Mouse (Mus musculus) intestine, embryonic 14.5 days (tissue): ENCODE measurements around the gene Tbcel. TPM values are rescaled to one million over a fixed set of nuclear protein-coding genes. Genes with fewer than 3 reads are reported as not detected.

Experiments used
- ATAC-seq: fragments of 200-750 bp; cut with Nextera tagmentation; replicated peaks from 2 replicates; pipeline ENCODE4 v1.8.0; 2017; ENCODE audit warnings: low read depth, moderate number of reproducible peaks, moderate TSS enrichment, moderate library complexity; ENCODE audit not compliant: low FRiP score, low TSS enrichment
- DNase-seq: peaks from one replicate; pipeline ENCODE4 v3.0.0-alpha.2; 2018; ENCODE audit warnings: low spot score
- H3K27ac ChIP-seq: fragments of 300-500 bp; sonication (generic); 2 replicates; pipeline ENCODE4 v1.5.1; 2014; ENCODE audit warnings: low read depth, mild to moderate bottlenecking, control low read depth
- H3K27me3 ChIP-seq: fragments of 300-500 bp; sonication (generic); replicated peaks from 2 replicates; pipeline ENCODE4 v1.6.1; 2014; ENCODE audit warnings: low read length, control low read depth; ENCODE audit not compliant: control insufficient read depth, insufficient read depth
- H3K36me3 ChIP-seq: fragments of 300-500 bp; sonication (generic); 2 replicates; pipeline ENCODE4 v1.6.1; 2014; ENCODE audit warnings: low read length, control low read depth; ENCODE audit not compliant: control insufficient read depth, insufficient read depth
- H3K4me1 ChIP-seq: fragments of 300-500 bp; sonication (generic); replicated peaks from 2 replicates; pipeline ENCODE4 v1.6.1; 2014; ENCODE audit warnings: low read length, control low read depth, mixed read lengths; ENCODE audit not compliant: control insufficient read depth, insufficient read depth
- H3K4me2 ChIP-seq: fragments of 300-500 bp; sonication (generic); 2 replicates; pipeline ENCODE4 v1.6.1; 2014; ENCODE audit warnings: low read length
- H3K4me3 ChIP-seq: fragments of 300-500 bp; sonication (generic); 2 replicates; pipeline ENCODE4 v1.5.1; 2014; ENCODE audit warnings: low read depth, low read length, control low read depth, mixed read lengths
- H3K9ac ChIP-seq: fragments of 300-500 bp; sonication (generic); 2 replicates; pipeline ENCODE4 v1.6.1; 2014; ENCODE audit warnings: mild to moderate bottlenecking, low read length
- H3K9me3 ChIP-seq: fragments of 300-500 bp; sonication (generic); 2 replicates; pipeline ENCODE4 v1.6.1; 2016; ENCODE audit warnings: low read length, control low read depth; ENCODE audit not compliant: control insufficient read depth
- WGBS: fragments of 180-500 bp; shearing (Covaris S2); extraction: QIAGEN DNeasy Blood & Tissue Kit; methylation state at CpG from one replicate; pipeline ENCODE4 v1.1.7; 2014; 5-methylcytosine and 5-hydroxymethylcytosine counted together
- polyA plus RNA-seq: library from polyadenylated mRNA; unstranded; fragments of >200 nt; fragmentation: Nextera tagmentation; extraction: Ambion mirVana; gene quantifications from 2 replicates; pipeline ENCODE4 v1.2.1, GENCODE M21; 2014

Tbcel gene
- polyA plus RNA-seq, 1 experiment from 2014 or later = 5.9 TPM

DNA sequence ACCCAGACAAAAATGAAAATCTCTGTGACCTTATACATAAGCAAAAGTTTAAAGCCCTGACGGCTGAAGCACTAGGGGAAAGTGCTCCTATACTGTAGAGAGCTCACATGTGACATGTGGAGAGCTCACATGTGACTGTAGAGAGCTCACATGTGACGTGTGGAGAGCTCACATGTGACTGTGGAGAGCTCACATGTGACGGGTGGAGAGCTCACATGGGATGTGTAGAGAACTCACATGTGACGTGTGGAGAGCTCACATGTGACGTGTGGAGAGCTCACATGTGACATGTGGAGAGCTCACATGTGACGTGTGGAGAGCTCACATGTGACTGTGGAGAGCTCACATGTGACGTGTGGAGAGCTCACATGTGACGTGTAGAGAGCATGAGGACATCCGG lies 43.4 kb downstream of the Tbcel start:
- H3K4me3 ChIP-seq = no peak overlapping the region
- DNase-seq = no peak
- WGBS = 93% methylated on average over 9 of the region's 9 CpGs
- 0 out of 2 replicates have a peak, but pooled peaks cover under 1% of the 10 kb centered on the region for H3K36me3 ChIP-seq
- H3K27ac ChIP-seq = no peak overlapping the region
- no peak overlapping the region for H3K4me2 ChIP-seq
- no peaks in the 10 kb centered on the region for H3K27me3 ChIP-seq
- no peaks in the 10 kb centered on the region for H3K9me3 ChIP-seq
- peaks cover 5% of the 10 kb centered on the region; the same call in 1 of the 2 replicates for H3K4me1 ChIP-seq
- ATAC-seq = no peak
- H3K9ac ChIP-seq = no peak overlapping the region

DNA sequence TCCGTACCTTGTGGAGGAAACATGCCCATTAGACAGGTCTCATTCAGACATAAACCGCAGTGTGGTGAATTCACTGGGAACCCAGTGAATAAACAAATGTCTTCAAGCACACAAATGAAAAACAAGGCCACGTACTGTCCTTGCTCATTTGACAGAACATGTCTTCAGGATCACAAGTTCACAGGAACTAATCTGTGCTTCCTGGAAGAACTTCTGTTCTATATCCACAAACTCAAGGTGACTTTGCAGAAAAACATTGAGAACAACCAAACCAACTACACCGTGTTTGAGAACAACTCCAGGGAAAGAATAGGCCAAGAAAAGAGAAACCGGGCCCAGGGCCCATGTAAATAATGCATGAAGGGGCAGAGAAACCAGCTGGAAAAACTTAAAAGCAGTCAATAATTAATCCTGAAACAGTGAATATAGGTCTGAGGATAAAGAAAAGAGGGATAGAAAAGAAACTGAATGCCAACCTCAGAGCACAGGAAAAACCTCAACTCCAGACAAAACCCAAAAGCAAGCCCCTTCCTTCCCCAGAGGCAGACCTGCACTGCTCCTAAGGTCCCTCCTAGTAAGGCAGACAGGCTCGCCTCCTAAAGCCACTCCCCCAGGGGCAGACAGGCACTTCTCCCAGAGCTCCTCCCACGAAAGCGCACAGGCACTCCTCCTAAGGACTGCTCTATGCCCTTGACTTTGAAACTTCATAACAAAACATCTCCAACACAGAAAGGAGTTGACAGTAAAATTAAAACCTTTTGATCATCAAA lies 44.2 kb downstream of the Tbcel start:
- Histone ChIP-seq H3K36me3 (no peaks in the 10 kb centered on the region), H3K9me3 (no peaks in the 10 kb centered on the region), H3K27me3 (no peaks in the 10 kb centered on the region), H3K4me3 (no peak overlapping the region), H3K9ac (no peak overlapping the region), H3K4me2 (no peak overlapping the region), H3K4me1 (peaks cover 12% of the 10 kb centered on the region; the same call in 1 of the 2 replicates), H3K27ac (no peak overlapping the region)
- 42% methylated on average over 8 of the region's 8 CpGs for WGBS
- 0 out of 2 replicates have a peak, but pooled peaks have one; percentile 72 for ATAC-seq
- DNase-seq = peak; percentile 65

DNA sequence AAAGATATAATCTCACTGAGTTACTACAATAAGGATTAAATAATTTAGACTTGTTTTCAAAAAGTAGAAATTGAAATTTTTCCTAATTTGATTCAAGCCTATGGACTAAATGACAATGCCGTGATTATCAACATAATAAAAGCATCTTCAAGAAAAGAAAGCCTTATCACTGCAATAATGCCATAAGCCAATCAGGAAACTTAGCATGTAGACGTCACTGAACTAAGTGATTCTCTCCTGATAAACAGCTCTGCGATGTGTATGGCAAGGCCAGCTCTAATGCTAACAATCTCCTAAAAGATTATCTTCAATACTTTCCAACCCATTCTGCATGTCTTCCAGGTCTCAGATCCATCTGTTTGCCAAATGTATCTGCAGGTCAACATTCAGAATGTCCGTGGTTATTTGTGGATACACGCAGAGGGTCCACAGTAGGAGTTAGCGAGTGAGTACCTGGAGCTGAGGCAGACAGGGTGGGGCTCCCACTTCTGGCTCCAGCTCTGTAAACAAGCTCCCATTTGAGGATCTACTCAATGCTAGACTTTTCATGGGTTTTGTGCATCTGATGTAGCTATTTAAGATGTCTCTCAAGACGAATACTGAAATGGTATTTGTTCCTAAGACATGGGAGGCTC lies 44.9 kb downstream of the Tbcel start:
- peaks cover 12% of the 10 kb centered on the region; the same call in 1 of the 2 replicates for H3K4me1 ChIP-seq
- H3K4me2 ChIP-seq = no peak overlapping the region
- H3K4me3 ChIP-seq = no peak overlapping the region
- ATAC-seq (no peak), DNase-seq (no peak)
- no peak overlapping the region for H3K9ac ChIP-seq
- 75% methylated on average over 7 of the region's 7 CpGs for WGBS
- no peaks in the 10 kb centered on the region for H3K27me3 ChIP-seq
- no peaks in the 10 kb centered on the region for H3K36me3 ChIP-seq
- H3K27ac ChIP-seq = no peak overlapping the region
- no peaks in the 10 kb centered on the region for H3K9me3 ChIP-seq

DNA sequence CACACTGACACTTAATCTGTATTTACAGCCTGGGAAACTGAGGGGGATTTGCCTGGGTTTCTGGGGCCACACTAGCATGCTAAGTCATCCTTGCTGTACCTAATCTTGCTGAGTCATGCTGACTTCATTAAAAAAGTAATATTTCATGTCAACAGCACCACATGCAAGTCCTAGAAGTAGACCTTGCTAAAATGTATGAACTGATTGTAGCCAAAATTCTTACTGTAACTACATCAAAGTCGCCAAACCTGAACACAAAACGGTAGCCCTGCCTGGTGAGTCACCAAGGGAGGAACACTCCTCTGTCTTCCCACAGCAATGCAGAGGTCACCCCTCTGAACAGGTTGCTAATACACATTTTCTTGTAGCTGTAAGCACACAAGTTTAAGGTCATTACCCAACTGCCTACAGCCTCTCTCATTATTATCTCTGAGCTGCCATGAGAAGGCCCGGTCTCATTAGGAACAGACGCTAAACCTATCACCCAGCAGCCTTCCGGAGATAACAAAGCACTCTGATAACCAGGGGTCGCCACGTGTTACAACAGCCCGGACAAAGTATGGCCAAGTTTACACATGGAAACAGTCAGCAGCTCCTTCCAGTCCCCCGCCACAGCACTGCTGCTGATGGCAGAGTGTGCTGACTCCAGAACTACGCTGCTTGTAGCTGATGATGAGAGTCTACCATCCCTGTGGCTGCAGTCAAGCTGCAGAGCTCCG lies 46.1 kb downstream of the Tbcel start:
- peaks cover 12% of the 10 kb centered on the region; the same call in 1 of the 2 replicates for H3K4me1 ChIP-seq
- ATAC-seq (no peak), DNase-seq (peak; percentile 56)
- H3K4me3 ChIP-seq = no peak overlapping the region
- H3K9me3 ChIP-seq = no peaks in the 10 kb centered on the region
- WGBS = 48% methylated on average over 11 of the region's 11 CpGs
- H3K4me2 ChIP-seq = no peak overlapping the region
- H3K27me3 ChIP-seq = no peaks in the 10 kb centered on the region
- no peaks in the 10 kb centered on the region for H3K36me3 ChIP-seq
- no peak overlapping the region for H3K9ac ChIP-seq
- H3K27ac ChIP-seq = no peak overlapping the region

DNA sequence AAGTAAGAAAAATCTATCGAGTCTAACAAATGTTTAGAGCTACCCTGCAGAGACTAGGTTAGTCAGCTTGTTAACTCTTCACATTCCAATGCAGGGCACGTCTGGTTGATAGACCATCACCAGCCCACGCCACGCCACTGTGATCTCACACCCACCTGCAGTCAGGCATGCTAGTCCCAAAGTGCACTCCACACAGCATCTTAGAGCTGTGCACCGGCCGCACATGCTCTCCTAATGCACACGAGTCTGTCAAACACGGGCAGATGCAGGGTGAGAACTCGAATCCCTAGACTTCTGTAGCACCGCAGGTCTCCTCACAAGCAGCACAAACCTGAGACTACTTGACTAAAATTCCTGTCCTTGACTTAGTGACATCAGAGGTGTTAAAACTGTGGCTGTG lies 47.3 kb downstream of the Tbcel start:
- Histone ChIP-seq H3K36me3 (no peaks in the 10 kb centered on the region), H3K27me3 (no peaks in the 10 kb centered on the region), H3K9ac (no peak overlapping the region), H3K4me2 (no peak overlapping the region), H3K9me3 (no peaks in the 10 kb centered on the region), H3K27ac (no peak overlapping the region), H3K4me3 (no peak overlapping the region), H3K4me1 (peaks cover 12% of the 10 kb centered on the region; the same call in 1 of the 2 replicates)
- DNase-seq (no peak), ATAC-seq (no peak)
- 85% methylated on average over 10 of the region's 10 CpGs for WGBS

DNA sequence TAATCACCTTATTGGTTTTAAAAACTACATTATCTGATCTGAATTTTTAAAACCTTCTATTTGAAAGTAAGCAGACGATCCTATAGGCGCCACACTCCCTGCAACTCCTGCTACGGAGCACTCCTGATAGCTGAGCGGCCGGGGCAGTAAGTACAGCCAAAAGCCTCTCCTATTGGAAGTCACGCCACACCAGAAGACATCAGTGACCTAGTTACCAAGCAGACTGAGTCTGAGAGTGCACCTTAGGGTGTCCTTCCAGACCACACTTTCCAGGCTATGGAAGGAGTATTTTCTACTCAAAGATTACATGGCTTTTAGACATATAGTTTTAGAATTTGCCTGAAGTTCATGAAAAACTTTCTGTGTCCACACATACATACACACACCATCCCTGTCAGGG lies 47.9 kb downstream of the Tbcel start:
- DNase-seq = no peak
- Histone ChIP-seq H3K27ac (no peak overlapping the region), H3K4me1 (peaks cover 12% of the 10 kb centered on the region; the same call in 1 of the 2 replicates), H3K36me3 (no peaks in the 10 kb centered on the region), H3K27me3 (no peaks in the 10 kb centered on the region), H3K4me3 (no peak overlapping the region), H3K4me2 (no peak overlapping the region), H3K9me3 (no peaks in the 10 kb centered on the region), H3K9ac (no peak overlapping the region)
- WGBS = 88% methylated on average over 6 of the region's 6 CpGs
- no peak for ATAC-seq

DNA sequence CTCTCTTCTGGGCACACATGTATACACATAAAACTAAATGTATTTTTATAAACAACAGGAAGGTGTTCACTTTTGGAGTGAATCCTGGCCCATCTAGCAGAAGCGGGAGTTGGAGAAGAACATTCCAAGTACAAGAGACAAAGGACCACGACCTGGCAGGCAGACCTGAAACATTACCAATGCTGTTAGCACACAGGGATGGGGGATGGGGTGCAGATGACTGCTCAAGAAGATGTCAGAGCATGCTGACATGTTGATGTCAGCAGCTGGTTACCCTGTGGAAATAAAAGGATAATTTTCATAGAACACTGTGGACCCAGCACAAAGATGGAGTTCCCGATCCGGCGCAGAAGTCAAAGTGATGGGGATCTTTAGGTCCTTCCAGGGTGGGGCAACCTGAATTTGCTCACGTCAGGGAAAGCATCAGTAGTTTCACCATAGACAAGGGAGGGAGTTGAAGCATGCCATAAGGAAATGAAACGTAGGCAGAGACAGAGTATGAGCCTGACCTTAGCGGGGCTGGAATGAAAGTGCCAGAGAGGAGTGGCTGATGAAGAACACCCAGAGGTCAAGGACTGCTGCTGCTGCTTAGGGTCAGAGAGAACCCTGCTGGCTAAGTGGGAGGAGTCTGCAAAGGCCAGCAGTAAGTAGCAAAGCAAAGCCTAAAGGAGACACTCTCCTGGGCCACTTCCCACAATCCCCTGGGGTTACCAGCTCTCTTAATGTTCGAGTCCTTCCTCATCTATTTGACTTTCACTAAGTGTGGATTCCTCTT lies 48.7 kb downstream of the Tbcel start:
- H3K4me2 ChIP-seq = no peak overlapping the region
- no peak for ATAC-seq
- H3K4me1 ChIP-seq = peaks cover 12% of the 10 kb centered on the region; the same call in 1 of the 2 replicates
- no peaks in the 10 kb centered on the region for H3K27me3 ChIP-seq
- H3K27ac ChIP-seq = no peak overlapping the region
- H3K9ac ChIP-seq = no peak overlapping the region
- no peaks in the 10 kb centered on the region for H3K9me3 ChIP-seq
- no peak overlapping the region for H3K4me3 ChIP-seq
- H3K36me3 ChIP-seq = no peaks in the 10 kb centered on the region
- 63% methylated on average over 9 of the region's 9 CpGs for WGBS
- DNase-seq = no peak

DNA sequence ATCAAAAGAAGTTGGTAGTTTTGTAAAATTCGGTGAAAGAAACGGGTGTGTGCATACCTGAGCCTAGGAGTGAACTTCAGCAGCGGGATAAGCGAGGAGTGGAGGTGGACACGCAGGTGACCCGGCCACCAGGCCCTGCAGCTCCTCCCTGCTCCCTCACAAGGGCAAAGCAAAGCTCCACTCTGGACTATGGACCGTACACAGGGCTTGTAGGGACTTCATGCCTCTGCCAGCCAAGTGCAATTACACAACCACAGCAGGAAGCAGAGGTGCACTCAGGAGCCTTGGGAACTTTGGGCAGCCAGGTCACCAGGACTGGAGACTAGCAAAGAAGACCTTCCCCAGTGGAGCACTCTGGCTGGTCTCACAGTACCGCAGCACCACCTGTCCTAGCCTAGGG lies 50.1 kb downstream of the Tbcel start:
- no peak for DNase-seq
- H3K4me1 ChIP-seq = peaks cover 12% of the 10 kb centered on the region; the same call in 1 of the 2 replicates
- H3K9me3 ChIP-seq = no peaks in the 10 kb centered on the region
- no peak overlapping the region for H3K27ac ChIP-seq
- WGBS = 87% methylated on average over 8 of the region's 8 CpGs
- no peak overlapping the region for H3K4me2 ChIP-seq
- H3K36me3 ChIP-seq = no peaks in the 10 kb centered on the region
- H3K4me3 ChIP-seq = no peak overlapping the region
- no peak overlapping the region for H3K9ac ChIP-seq
- H3K27me3 ChIP-seq = no peaks in the 10 kb centered on the region
- no peak for ATAC-seq
